Mouse (Mus musculus) brown adipose tissue, adult 24 weeks (tissue): ENCODE results near the gene Olfr60. TPM values are rescaled to one million over a fixed set of nuclear protein-coding genes. Genes with fewer than 3 reads are reported as not detected.

Experiments used
- H3K27ac ChIP-seq: fragments of 200-500 bp; replicated peaks from 2 replicates; pipeline ENCODE4 v1.5.1; 2012; ENCODE audit warnings: low read depth, mild to moderate bottlenecking, low read length
- H3K4me1 ChIP-seq: fragments of 200-500 bp; 2 replicates; pipeline ENCODE4 v1.6.1; 2012; ENCODE audit warnings: low read length, mixed read lengths; ENCODE audit not compliant: control insufficient read depth, insufficient read depth, insufficient read length
- H3K4me3 ChIP-seq: fragments of 200-500 bp; 2 replicates; pipeline ENCODE4 v1.5.1; 2012; ENCODE audit warnings: low read depth, mild to moderate bottlenecking, low read length, moderate library complexity; ENCODE audit not compliant: insufficient read depth
- polyA plus RNA-seq: library from polyadenylated mRNA; stranded (reverse); fragments of >200 nt; gene quantifications from 2 replicates; pipeline ENCODE4 v1.2.4, GENCODE M21; 2012; ENCODE audit not compliant: missing spikeins, insufficient read depth, insufficient read length

Olfr60 gene
- not detected in 2 replicates for polyA plus RNA-seq

GRCm38 (mm10) chr7:140361571-140361970 lies at the start of gene Olfr60:
TSS of gene Olfr60 (minus strand) at chr7:140361671.
- no peaks in the 10 kb centered on the region for H3K4me1 ChIP-seq

GRCm38 (mm10) chr7:140402818-140403217 lies 41.3 kb upstream of the Olfr60 start, which contains the start of gene Olfr531:
TSS of gene Olfr531 (minus strand) at chr7:140402918.
- Histone ChIP-seq H3K27ac (no peak within 1 kb of the TSS), H3K4me3 (no peak within 1 kb of the TSS), H3K4me1 (no peaks in the 10 kb centered on the region)

More at GRCm38 (mm10) chr7:140361571-140361970, at the start of gene Olfr60:
- no peak within 1 kb of the TSS for H3K27ac ChIP-seq
- H3K4me3 ChIP-seq = no peak within 1 kb of the TSS

GRCm38 (mm10) chr7:140376911-140377310 lies 15.4 kb upstream of the Olfr60 start:
- Histone ChIP-seq H3K27ac (no peak overlapping the region), H3K4me3 (no peak overlapping the region), H3K4me1 (no peaks in the 10 kb centered on the region)

GRCm38 (mm10) chr7:140376231-140376630 lies 14.8 kb upstream of the Olfr60 start, which contains the start of gene Olfr530:
TSS of gene Olfr530 (minus strand) at chr7:140376331.
- H3K27ac ChIP-seq = no peak within 1 kb of the TSS
- H3K4me3 ChIP-seq = no peak within 1 kb of the TSS
- no peaks in the 10 kb centered on the region for H3K4me1 ChIP-seq

- no peaks in the 10 kb centered on the region for H3K4me1 ChIP-seq
- H3K27ac ChIP-seq = no peak overlapping the region
- no peak overlapping the region for H3K4me3 ChIP-seq
Measured at GRCm38 (mm10) chr7:140374300-140374699, 12.8 kb upstream of the Olfr60 start.

- H3K4me1 ChIP-seq = no peaks in the 10 kb centered on the region
- H3K27ac ChIP-seq = no peak within 1 kb of the TSS
- H3K4me3 ChIP-seq = no peak within 1 kb of the TSS
Measured at GRCm38 (mm10) chr7:140333717-140334116, 27.8 kb downstream of the Olfr60 start, which contains the start of gene Olfr527. TSS of gene Olfr527 (plus strand) at chr7:140334017.

DNA sequence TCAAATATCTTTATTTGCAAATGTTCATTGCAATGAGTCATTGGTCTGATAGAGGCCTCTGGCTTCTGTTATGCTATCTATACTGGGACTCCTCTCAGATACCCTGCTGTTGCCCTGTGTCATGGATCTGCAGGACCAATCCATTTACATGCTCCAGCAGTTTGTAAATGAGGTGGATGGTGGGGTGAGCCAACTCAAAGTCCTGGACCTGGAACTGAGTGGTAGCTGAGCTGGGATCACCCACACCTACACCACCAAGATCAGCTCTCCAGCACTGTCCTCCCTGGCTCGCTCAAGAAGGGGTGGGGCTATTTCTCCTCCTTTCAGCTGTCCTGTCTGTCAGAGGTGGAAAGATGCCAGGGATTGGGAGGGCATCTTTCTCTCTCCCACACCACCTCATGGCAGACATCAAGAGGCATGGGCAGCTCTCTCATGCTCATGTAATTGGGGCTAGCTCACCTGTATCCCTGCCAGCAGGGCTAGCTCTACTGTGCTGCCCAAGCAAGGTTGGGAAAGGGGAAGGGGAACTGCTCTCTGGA lies 31.6 kb downstream of the Olfr60 start:
- no peak overlapping the region for H3K27ac ChIP-seq
- no peaks in the 10 kb centered on the region for H3K4me1 ChIP-seq
- no peak overlapping the region for H3K4me3 ChIP-seq

DNA sequence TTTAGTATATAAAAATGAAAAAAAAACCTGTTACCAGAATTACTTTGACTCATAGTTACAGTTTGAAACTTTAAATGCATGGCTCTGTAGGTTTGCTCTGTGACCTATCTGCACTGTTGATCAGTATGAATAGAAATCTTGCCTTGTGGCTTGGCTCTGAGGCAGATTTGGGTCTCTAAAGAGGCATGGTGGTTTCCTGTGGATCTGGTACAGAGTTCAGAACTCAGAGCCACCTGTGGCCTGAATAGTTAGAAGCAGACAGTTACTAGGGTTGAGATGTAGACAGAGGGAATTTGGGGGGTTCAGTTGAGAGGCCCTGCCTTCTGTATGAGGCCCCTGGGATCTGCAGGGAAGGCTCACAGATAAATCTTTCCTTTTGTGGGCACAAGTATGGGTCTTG lies 40.3 kb downstream of the Olfr60 start:
- Histone ChIP-seq H3K4me1 (no peaks in the 10 kb centered on the region), H3K4me3 (no peak overlapping the region), H3K27ac (no peak overlapping the region)

DNA sequence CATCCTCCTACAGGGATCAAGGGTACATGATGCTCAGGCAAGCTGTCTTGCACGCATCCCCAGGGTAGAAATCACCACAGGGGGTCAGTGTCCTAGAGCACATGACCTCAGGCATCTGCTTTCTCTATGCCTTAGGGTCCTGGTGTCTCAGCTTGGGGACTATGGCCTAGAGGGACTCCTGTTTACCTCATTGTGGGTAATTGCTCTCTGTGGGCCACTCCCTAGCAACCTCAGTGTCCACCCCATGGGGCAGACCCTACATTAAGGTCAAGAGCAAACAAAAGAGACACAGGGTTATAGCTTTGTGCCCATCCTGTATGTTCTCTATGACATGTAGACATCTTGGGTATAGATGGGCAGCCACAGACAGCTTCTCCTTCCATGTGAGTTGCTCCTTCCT lies 40.9 kb downstream of the Olfr60 start, which contains the start of gene Olfr525:
Gene Olfr525 (plus strand): TSS at position 301 of the 400 bp plus-strand sequence.
- H3K27ac ChIP-seq = no peak within 1 kb of the TSS

DNA sequence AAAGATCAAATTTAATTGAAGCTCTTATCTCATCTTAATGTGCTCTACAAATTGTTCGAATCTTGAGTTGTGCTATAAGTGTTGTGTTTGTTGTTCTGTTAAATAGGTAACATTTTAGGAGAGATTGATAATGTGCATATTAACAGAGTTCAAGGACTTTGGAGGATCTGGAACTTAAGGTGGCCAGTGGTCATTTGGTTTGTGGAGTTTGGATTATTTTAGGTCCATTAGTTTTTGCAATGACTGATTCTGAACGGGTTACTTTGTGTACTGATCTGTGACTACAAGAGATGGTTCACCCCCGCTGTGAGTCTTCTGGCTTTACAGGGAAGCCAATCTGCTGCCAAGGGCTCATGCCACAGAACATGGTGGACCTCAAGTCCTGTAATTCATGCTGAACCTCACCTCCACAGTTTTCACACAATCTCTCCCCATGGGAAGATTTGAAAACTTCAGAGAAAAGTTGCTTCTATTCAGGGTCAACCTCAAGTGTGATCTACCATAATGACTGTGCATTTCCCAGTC lies 41.5 kb downstream of the Olfr60 start:
- no peak overlapping the region for H3K27ac ChIP-seq
- no peak overlapping the region for H3K4me3 ChIP-seq
- H3K4me1 ChIP-seq = no peaks in the 10 kb centered on the region

More for the DNA sequence above, 40.9 kb downstream of the Olfr60 start, which contains the start of gene Olfr525:
- Histone ChIP-seq H3K4me3 (no peak within 1 kb of the TSS), H3K4me1 (no peaks in the 10 kb centered on the region)

- H3K27ac ChIP-seq = no peak overlapping the region
- no peak overlapping the region for H3K4me3 ChIP-seq
- H3K4me1 ChIP-seq = no peaks in the 10 kb centered on the region
Measured at GRCm38 (mm10) chr7:140299416-140299815, 62.1 kb downstream of the Olfr60 start.

- Histone ChIP-seq H3K27ac (no peak overlapping the region), H3K4me3 (no peak overlapping the region), H3K4me1 (no peaks in the 10 kb centered on the region)
Measured at GRCm38 (mm10) chr7:140296876-140297275, 64.6 kb downstream of the Olfr60 start.

GRCm38 (mm10) chr7:140295746-140296145 lies 65.7 kb downstream of the Olfr60 start:
- Histone ChIP-seq H3K27ac (no peak overlapping the region), H3K4me1 (no peaks in the 10 kb centered on the region), H3K4me3 (no peak overlapping the region)
